Mouse (Mus musculus): ENCODE measurements at regions not wholly inside any gene's neighbourhood (a gene's known extent, or its start where the extent isn't known, plus 50 kb on each side); places are given as distances from the start of the nearest gene placed in this dataset.

GRCm38 (mm10) chr13:107683909-107684308 lies 360.3 kb upstream of the Smim15 start:
- DNase-seq (ENCODE audit: low spot score in 2 of 2), result no peak

GRCm38 (mm10) chr13:107681719-107682118 lies 362.5 kb upstream of the Smim15 start:
- intact Hi-C loops (cut with DNase I), result no loop called here

More at GRCm38 (mm10) chr13:107683909-107684308, 360.3 kb upstream of the Smim15 start:
- intact Hi-C loops (cut with DNase I), result no loop called here

GRCm38 (mm10) chr13:107678860-107679259 lies 365.4 kb upstream of the Smim15 start:
- intact Hi-C loops (cut with DNase I), result no loop called here

More at GRCm38 (mm10) chr13:107681719-107682118, 362.5 kb upstream of the Smim15 start:
- no peak for DNase-seq (ENCODE audit: low spot score in 2 of 2)

GRCm38 (mm10) chr13:107677091-107677470 lies 367.2 kb upstream of the Smim15 start:
- intact Hi-C loops (cut with DNase I), result no loop called here
- no peak for DNase-seq (ENCODE audit: low spot score in 2 of 2)

More at GRCm38 (mm10) chr13:107678860-107679259, 365.4 kb upstream of the Smim15 start:
- DNase-seq (ENCODE audit: low spot score in 2 of 2), result no peak

GRCm38 (mm10) chr13:107676310-107677090 lies 367.7 kb upstream of the Smim15 start:
- DNase-seq (ENCODE audit: low spot score in 2 of 2), result no peak
- intact Hi-C loops (cut with DNase I), result no loop called here

- no peak for DNase-seq (ENCODE audit: low spot score in 2 of 2)
Observed at GRCm38 (mm10) chr13:107672166-107672565, 372.1 kb upstream of the Smim15 start.

GRCm38 (mm10) chr13:107668509-107668908 lies 375.7 kb upstream of the Smim15 start:
- DNase-seq (ENCODE audit: low spot score in 2 of 2), result no peak
- intact Hi-C loops (cut with DNase I), result no loop called here

More at GRCm38 (mm10) chr13:107672166-107672565, 372.1 kb upstream of the Smim15 start:
- intact Hi-C loops (cut with DNase I), result no loop called here

GRCm38 (mm10) chr13:107665775-107666174 lies 378.5 kb upstream of the Smim15 start:
- DNase-seq (ENCODE audit: low spot score in 2 of 2), result no peak
- intact Hi-C loops (cut with DNase I), result no loop called here

- no peak for DNase-seq (ENCODE audit: low spot score in 2 of 2)
- intact Hi-C loops (cut with DNase I), result no loop called here
Observed at GRCm38 (mm10) chr13:107664197-107664596, 380.0 kb upstream of the Smim15 start.

GRCm38 (mm10) chr13:107663745-107664144 lies 380.5 kb upstream of the Smim15 start:
- intact Hi-C loops (cut with DNase I), result no loop called here
- DNase-seq (ENCODE audit: low spot score in 2 of 2), result no peak

GRCm38 (mm10) chr13:107661414-107661813 lies 382.8 kb upstream of the Smim15 start:
- DNase-seq (ENCODE audit: low spot score in 2 of 2), result no peak
- intact Hi-C loops (cut with DNase I), result no loop called here

GRCm38 (mm10) chr13:107645865-107646645 lies 398.2 kb upstream of the Smim15 start:
- intact Hi-C loops (cut with DNase I), result loop anchor here (10.0 kb wide), 1 partner anchor 239 kb away; no protein-coding TSS in a partner anchor
- peak; percentile 22 to 44 for DNase-seq (ENCODE audit: low spot score in 2 of 2)

GRCm38 (mm10) chr13:107645121-107645864 lies 399.0 kb upstream of the Smim15 start:
- DNase-seq (ENCODE audit: low spot score in 2 of 2), result no peak
- intact Hi-C loops (cut with DNase I), result loop anchor here (10.0 kb wide), 1 partner anchor 240 kb away; no protein-coding TSS in a partner anchor

- intact Hi-C loops (cut with DNase I), result loop anchor here (10.0 kb wide), 1 partner anchor 240 kb away; no protein-coding TSS in a partner anchor
- DNase-seq (ENCODE audit: low spot score in 2 of 2), result no peak
Observed at GRCm38 (mm10) chr13:107644705-107645104, 399.5 kb upstream of the Smim15 start.

GRCm38 (mm10) chr13:107641926-107642657 lies 402.2 kb upstream of the Smim15 start:
- intact Hi-C loops (cut with DNase I), result loop anchor here (10.0 kb wide), 1 partner anchor 243 kb away; no protein-coding TSS in a partner anchor

GRCm38 (mm10) chr13:107639620-107640019 lies 404.6 kb upstream of the Smim15 start:
- DNase-seq (ENCODE audit: low spot score in 2 of 2), result no peak
- intact Hi-C loops (cut with DNase I), result loop anchor here (10.0 kb wide), 1 partner anchor 245 kb away; no protein-coding TSS in a partner anchor

More at GRCm38 (mm10) chr13:107641926-107642657, 402.2 kb upstream of the Smim15 start:
- peak; percentile 74 to 85 for DNase-seq (ENCODE audit: low spot score in 2 of 2)

GRCm38 (mm10) chr13:107637269-107637668 lies 407.0 kb upstream of the Smim15 start:
- intact Hi-C loops (cut with DNase I), result no loop called here
- DNase-seq (ENCODE audit: low spot score in 2 of 2), result no peak

GRCm38 (mm10) chr13:107635114-107635513 lies 409.1 kb upstream of the Smim15 start:
- DNase-seq (ENCODE audit: low spot score in 2 of 2), result no peak
- intact Hi-C loops (cut with DNase I), result no loop called here

GRCm38 (mm10) chr13:107627073-107627472 lies 417.2 kb upstream of the Smim15 start:
- DNase-seq (ENCODE audit: low spot score in 2 of 2), result no peak

More at GRCm38 (mm10) chr13:107627073-107627472, 417.2 kb upstream of the Smim15 start:
- intact Hi-C loops (cut with DNase I), result no loop called here

Measured in left cerebral cortex, postnatal 14 days (tissue).